Mouse (Mus musculus): ENCODE measurements around the gene Cela3b.

Cela3b gene

DNA sequence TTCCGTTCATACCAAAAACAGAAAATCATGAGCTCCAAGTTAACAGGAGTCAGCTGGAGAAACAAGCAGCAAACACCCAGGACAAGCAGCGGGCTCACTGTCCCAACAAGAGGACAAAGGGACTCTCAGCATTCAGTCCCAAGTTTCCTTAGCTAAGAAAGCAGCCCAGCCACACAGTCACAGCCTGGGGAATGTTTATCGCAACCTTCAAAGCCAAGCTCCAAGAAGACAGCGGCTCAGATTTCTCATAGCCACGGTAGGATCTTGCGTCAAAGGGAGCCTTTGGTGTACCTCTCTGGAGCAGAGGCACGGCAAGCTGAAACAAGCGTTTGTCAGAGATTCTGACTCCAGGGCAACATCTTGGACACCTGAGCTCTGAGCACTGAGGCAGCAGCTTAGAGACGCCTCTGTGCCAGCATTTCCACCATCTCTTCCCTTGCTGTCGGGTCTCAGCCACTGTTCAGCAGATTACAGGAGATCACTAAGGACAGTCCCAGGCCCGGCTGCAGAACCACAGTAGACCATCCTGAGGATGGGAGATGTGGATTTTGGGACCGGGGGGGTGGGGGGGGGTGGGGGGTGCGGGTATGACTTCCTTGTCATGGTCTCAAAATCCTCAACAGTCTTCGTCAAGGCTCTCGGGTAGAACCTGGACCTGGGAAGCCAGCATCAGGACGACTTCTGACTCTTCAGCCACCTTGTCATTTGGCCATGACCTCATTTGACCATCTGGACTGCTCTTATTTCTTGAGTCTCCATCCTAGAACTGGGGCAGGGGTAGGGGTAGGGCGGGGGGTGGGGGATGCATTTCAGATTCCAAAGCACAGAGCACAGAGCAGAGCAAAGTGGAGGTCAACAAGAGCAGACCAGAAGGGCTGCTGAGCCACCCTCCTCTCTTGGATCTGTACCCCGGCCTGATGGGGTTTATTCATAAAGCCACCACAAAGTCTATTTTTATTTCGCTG is 54.7 kb downstream of the Cela3b start:
- no peak for DNase-seq (ENCODE audit: low spot score in 2 of 2)

DNA sequence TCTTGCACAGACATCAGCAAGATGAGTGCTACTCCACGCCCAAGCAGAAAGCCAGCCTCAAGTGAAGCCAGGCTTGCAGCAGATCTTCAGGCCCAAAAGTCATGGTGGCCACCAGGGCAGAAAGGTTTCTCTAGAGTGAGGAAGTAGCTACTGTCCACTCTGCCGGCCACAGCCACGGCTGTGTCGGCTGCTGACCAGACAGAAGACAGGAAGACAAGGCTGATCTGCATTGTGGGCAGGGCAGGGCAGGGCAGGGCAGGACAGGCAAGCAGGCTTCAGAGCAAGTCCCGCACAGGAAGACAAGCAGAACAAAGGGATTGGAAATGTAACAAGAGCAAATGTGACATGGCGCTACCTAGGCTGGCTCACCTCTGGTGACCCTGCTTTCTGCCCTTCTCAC is 56.6 kb downstream of the Cela3b start:
- DNase-seq (ENCODE audit: low spot score in 2 of 2): no peak

- no peak for DNase-seq (ENCODE audit: low spot score in 2 of 2)
Measured at GRCm38 (mm10) chr4:137371596-137372523, 58.5 kb downstream of the Cela3b start.

All from right cerebral cortex, postnatal 36 days (tissue).